Comparison of ENCODE assay signal across 11 mouse cellular contexts in the genomic region with DNA sequence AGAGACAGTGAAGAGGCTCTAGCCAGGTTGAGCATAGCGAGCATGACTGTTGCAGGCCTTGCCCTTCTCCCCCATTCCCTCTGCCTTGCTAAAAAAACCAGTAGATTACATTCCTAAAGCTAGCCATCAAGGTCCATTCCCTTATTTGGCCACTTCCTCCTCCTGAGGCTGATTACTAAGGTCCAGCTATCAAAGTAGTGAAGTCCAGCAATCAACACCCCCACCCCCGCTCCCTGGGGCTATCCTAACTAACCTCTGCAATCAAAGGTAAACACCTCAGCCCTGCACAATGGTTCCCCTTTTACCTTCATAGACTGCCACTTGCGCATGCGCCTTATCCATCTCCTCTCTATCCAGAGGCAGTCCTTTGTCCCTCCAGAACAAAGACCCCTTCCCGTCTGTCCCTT.
DNase-seq lines count a peak whose midpoint lies in the region; ATAC-seq lines count a peak whose summit lies in the region.
"Had no signal": no experiment of that assay in that cellular context is flagged by ENCODE, and none has a peak within 500 bp of the region (broad histone marks: within the 10 kb centered on the region; RNA-seq: fewer than 3 reads in every experiment).

No protein-coding gene starts in this region.

- WGBS in heart, embryonic 13.5 days, result 21% methylated on average over 5 of the region's 5 CpGs
- 21% methylated on average over 5 of the region's 5 CpGs for WGBS in heart, embryonic 11.5 days (ENCODE audit: insufficient replicate concordance)

- peak overlapping the region; percentile 56; the same call in 1 of the 2 replicates for H3K27ac ChIP-seq in heart, embryonic 13.5 days (replicated peaks)
- H3K27ac ChIP-seq in heart, embryonic 11.5 days (ENCODE audit: low read depth, low read length), result no peak overlapping the region
- H3K27ac ChIP-seq: limb, embryonic 10.5 days had no signal

- ATAC-seq in heart, embryonic 13.5 days (ENCODE audit: extremely low read depth, insufficient number of reproducible peaks, low FRiP score, low TSS enrichment), result no peak
- ATAC-seq in heart, embryonic 11.5 days (replicated peaks; ENCODE audit: insufficient number of reproducible peaks, low FRiP score, low TSS enrichment), result no peak

- no peak overlapping the region for H3K4me3 ChIP-seq in heart, embryonic 13.5 days
- no peak overlapping the region for H3K4me3 ChIP-seq in heart, embryonic 11.5 days (ENCODE audit: low read depth, low read length)
- H3K4me3 ChIP-seq: limb, embryonic 10.5 days had no signal

- peaks cover 5% of the 10 kb centered on the region; the same call in 1 of the 2 replicates for H3K4me1 ChIP-seq in heart, embryonic 13.5 days
- no peaks in the 10 kb centered on the region for H3K4me1 ChIP-seq in heart, embryonic 11.5 days (ENCODE audit: control insufficient read depth, insufficient read depth, low read length)

- no peaks in the 10 kb centered on the region for H3K36me3 ChIP-seq in heart, embryonic 13.5 days
- H3K36me3 ChIP-seq in heart, embryonic 11.5 days (ENCODE audit: control insufficient read depth, insufficient read depth, low read length), result no peaks in the 10 kb centered on the region
- H3K36me3 ChIP-seq: limb, embryonic 10.5 days had no signal

- no peaks in the 10 kb centered on the region for H3K9me3 ChIP-seq in heart, embryonic 13.5 days
- H3K9me3 ChIP-seq in heart, embryonic 11.5 days (replicated peaks; ENCODE audit: control insufficient read depth, low read length), result no peaks in the 10 kb centered on the region
- H3K9me3 ChIP-seq: limb, embryonic 10.5 days had no signal

- no peak overlapping the region for H3K9ac ChIP-seq in heart, embryonic 13.5 days
- no peak overlapping the region for H3K9ac ChIP-seq in heart, embryonic 11.5 days (ENCODE audit: low read depth, low read length)

- H3K27me3 ChIP-seq in heart, embryonic 13.5 days (replicated peaks), result 0 out of 2 replicates have a peak, but pooled peaks cover 7% of the 10 kb centered on the region
- no peaks in the 10 kb centered on the region for H3K27me3 ChIP-seq in heart, embryonic 11.5 days (ENCODE audit: control insufficient read depth, insufficient read depth, low read length)

- no peak overlapping the region for H3K4me2 ChIP-seq in heart, embryonic 13.5 days
- H3K4me2 ChIP-seq in heart, embryonic 11.5 days, result no peak overlapping the region

- DNase-seq in urinary bladder, postnatal 36 days (ENCODE audit: low spot score in 2 of 2), result peak; percentile 12 to 16
- DNase-seq in urinary bladder, postnatal 4 days (ENCODE audit: low spot score in 2 of 2), result no peak
- DNase-seq in kidney, adult 9 months, result peak; percentile 58
- peak; percentile 44 for DNase-seq in yolk sac, embryonic 10.5 days (ENCODE audit: low spot score)
- DNase-seq in thymus, postnatal 0 days (ENCODE audit: low spot score), result no peak
- no peak for DNase-seq in lung, postnatal 25 days (ENCODE audit: low spot score)
- DNase-seq: right cerebral cortex, postnatal 14 days; thymus, postnatal 25 days had no signal

Comparison
In these comparisons a context has a peak if more than half of its experiments do, and no peak if none do; other contexts are left out.
1. DNase-seq: peak in urinary bladder, postnatal 36 days (2 of 2), kidney, adult 9 months (single experiment) and yolk sac, embryonic 10.5 days (single experiment); none in urinary bladder, postnatal 4 days (0 of 2), thymus, postnatal 0 days (single experiment) and lung, postnatal 25 days (single experiment).